Mouse (Mus musculus) hindbrain, embryonic 12.5 days (tissue): ENCODE data around the gene Lrmda. TPM values are rescaled to one million over a fixed set of nuclear protein-coding genes. Genes with fewer than 3 reads are reported as not detected.
A peak's percentile ranks its signal among the peaks of the same experiment; 100 is the strongest.

ENCODE experiments used
- ATAC-seq: fragments of 200-750 bp; cut with Nextera tagmentation; 2 replicates; pipeline ENCODE4 v1.8.0; 2017; ENCODE audit warnings: moderate TSS enrichment; ENCODE audit not compliant: low FRiP score
- H3K27ac ChIP-seq: fragments of 300-500 bp; sonication (generic); 2 replicates; pipeline ENCODE4 v1.5.1; 2016; ENCODE audit warnings: mild to moderate bottlenecking
- H3K27me3 ChIP-seq: fragments of 300-500 bp; sonication (generic); 2 replicates; pipeline ENCODE4 v1.6.1; 2016; ENCODE audit warnings: mild to moderate bottlenecking
- H3K36me3 ChIP-seq: fragments of 300-500 bp; sonication (generic); 2 replicates; pipeline ENCODE4 v1.6.1; 2016; ENCODE audit warnings: mild to moderate bottlenecking
- H3K4me1 ChIP-seq: fragments of 300-500 bp; sonication (generic); 2 replicates; pipeline ENCODE4 v1.6.1; 2016
- H3K4me2 ChIP-seq: fragments of 300-500 bp; sonication (generic); replicated peaks from 2 replicates; pipeline ENCODE4 v1.6.1; 2016; ENCODE audit warnings: mild to moderate bottlenecking
- H3K4me3 ChIP-seq: fragments of 300-500 bp; sonication (generic); 2 replicates; pipeline ENCODE4 v1.5.1; 2016; ENCODE audit warnings: mild to moderate bottlenecking
- H3K9ac ChIP-seq: fragments of 300-500 bp; sonication (generic); 2 replicates; pipeline ENCODE4 v1.6.1; 2016; ENCODE audit warnings: mild to moderate bottlenecking, moderate library complexity
- H3K9me3 ChIP-seq: fragments of 300-500 bp; sonication (generic); replicated peaks from 2 replicates; pipeline ENCODE4 v1.6.1; 2016; ENCODE audit warnings: mild to moderate bottlenecking
- WGBS: fragments of 180-500 bp; shearing (Covaris S2); methylation state at CpG from one replicate; pipeline ENCODE4 v1.1.7; 2016; 5-methylcytosine and 5-hydroxymethylcytosine counted together
- polyA plus RNA-seq: library from polyadenylated mRNA; unstranded; fragments of >200 nt; fragmentation: Nextera tagmentation; extraction: Ambion mirVana; gene quantifications from 2 replicates; pipeline ENCODE4 v1.2.1, GENCODE M21; 2016

Gene Lrmda
- polyA plus RNA-seq, 1 experiment from 2014 or later = 0.53 TPM

DNA sequence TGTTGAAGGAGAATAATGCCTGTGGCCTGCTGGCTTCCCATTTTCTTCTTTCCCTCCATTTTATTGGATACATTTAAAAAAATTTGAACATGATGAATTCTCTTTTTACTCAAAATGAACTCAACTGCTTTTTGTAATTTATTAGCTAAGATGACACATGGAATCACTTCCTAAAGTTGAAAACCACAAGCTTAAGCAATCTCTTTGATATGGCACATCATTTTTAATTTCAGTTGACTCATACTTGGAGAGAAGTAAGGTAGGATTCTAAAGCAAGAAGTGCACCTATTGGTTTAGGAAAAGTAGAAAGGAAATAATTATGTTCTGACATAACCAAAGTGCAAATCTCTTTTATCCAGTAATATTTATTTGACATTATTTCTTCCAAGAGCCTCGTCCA lies 992.5 kb downstream of the Lrmda start:
- 83% methylated on average over 1 of the region's 1 CpGs for WGBS
- no peaks in the 10 kb centered on the region for H3K27me3 ChIP-seq
- no peak overlapping the region for H3K4me2 ChIP-seq
- H3K36me3 ChIP-seq = no peaks in the 10 kb centered on the region
- H3K4me1 ChIP-seq = peaks cover 19% of the 10 kb centered on the region
- no peaks in the 10 kb centered on the region for H3K9me3 ChIP-seq
- no peak overlapping the region for H3K27ac ChIP-seq
- no peak for ATAC-seq
- H3K9ac ChIP-seq = no peak overlapping the region
- no peak overlapping the region for H3K4me3 ChIP-seq

- Histone ChIP-seq H3K4me3 (no peak overlapping the region), H3K27me3 (no peaks in the 10 kb centered on the region), H3K9me3 (no peaks in the 10 kb centered on the region), H3K9ac (no peak overlapping the region), H3K27ac (peak overlapping the region; percentile 78), H3K4me2 (0 out of 2 replicates have a peak overlapping the region, but pooled peaks have one; percentile 8), H3K4me1 (peaks cover 19% of the 10 kb centered on the region), H3K36me3 (no peaks in the 10 kb centered on the region)
- WGBS = 29% methylated on average over 2 of the region's 2 CpGs
- peak; percentile 32 for ATAC-seq
Measured at GRCm38 (mm10) chr14:23014747-23015286, 995.3 kb downstream of the Lrmda start.

DNA sequence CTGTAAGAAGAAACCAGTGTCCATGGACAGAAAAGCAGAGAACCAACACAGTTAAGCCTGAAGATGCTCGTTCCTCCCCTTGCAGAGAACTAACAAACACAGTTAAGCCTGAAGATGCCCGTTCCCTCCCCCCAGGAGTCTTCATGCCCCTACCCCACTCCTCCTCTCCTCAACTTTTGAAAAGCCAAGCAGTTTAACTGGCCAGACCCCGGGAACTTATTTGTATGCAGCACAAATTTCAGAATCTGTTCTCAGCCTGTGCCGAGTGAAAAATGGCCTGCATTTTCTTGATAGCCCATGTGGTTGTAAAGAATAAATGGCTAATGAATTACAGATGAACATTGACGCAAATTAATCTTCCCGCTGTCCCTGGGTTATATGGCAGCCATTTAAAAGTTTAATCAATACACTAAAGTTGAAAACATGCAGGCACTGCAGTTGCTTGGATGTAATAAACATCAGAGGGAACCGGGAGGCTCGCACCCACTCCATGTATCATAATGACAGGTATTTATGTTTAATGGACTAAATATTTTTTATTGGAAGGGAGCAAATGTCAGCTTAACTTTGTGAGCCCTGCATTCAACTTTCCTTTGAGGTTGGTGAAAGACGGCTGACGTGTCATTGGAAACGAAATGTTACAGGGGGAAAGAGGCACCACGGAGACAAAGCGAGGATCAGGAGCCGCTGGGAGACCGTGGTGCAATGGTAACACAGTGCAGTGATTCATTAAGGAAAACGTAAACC lies 996.0 kb downstream of the Lrmda start:
- Histone ChIP-seq H3K4me2 (peak overlapping the region; percentile 8; the same call in 1 of the 2 replicates), H3K4me1 (peaks cover 19% of the 10 kb centered on the region), H3K27me3 (no peaks in the 10 kb centered on the region), H3K36me3 (no peaks in the 10 kb centered on the region), H3K9ac (no peak overlapping the region), H3K4me3 (no peak overlapping the region), H3K27ac (peak overlapping the region; percentile 78), H3K9me3 (no peaks in the 10 kb centered on the region)
- WGBS = 39% methylated on average over 16 of the region's 16 CpGs
- ATAC-seq = peak; percentile 78

DNA sequence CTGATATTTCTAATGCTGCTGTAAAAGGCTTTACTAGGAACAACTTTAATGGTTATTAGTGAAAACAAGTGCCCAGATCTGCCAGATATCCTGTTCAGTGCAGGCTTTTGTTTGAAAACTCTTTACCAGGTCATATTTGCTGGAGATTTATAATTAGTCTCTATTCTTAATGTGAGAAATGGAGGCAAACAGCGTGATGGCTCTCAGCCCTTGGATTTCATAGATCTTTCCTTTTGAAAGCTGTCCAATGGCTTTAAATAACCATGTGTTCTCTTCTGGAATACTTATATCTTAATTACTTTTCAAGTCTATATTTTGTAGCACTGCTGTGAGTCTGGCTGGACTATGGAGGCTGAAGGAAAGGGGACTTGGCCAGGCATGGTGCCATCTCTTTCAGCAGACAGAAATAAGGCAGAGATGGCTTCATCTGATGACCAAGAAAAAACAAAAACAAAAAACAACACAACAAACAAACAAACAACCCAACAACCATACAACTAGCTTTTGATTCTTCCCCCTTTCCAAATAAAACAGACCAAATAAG lies 996.6 kb downstream of the Lrmda start:
- Histone ChIP-seq H3K4me3 (no peak overlapping the region), H3K27ac (peak overlapping the region; percentile 2), H3K4me1 (peaks cover 19% of the 10 kb centered on the region), H3K4me2 (no peak overlapping the region; the same call in 1 of the 2 replicates), H3K9me3 (no peaks in the 10 kb centered on the region), H3K9ac (no peak overlapping the region), H3K36me3 (no peaks in the 10 kb centered on the region), H3K27me3 (no peaks in the 10 kb centered on the region)
- WGBS = 66% methylated on average over 1 of the region's 1 CpGs
- no peak for ATAC-seq

GRCm38 (mm10) chr14:23041002-23041401 lies 1021.5 kb downstream of the Lrmda start:
- 75% methylated on average over 7 of the region's 7 CpGs for WGBS
- H3K9me3 ChIP-seq = no peaks in the 10 kb centered on the region
- no peak overlapping the region for H3K27ac ChIP-seq
- H3K4me2 ChIP-seq = no peak overlapping the region
- no peak overlapping the region for H3K4me3 ChIP-seq
- H3K27me3 ChIP-seq = peaks cover 3% of the 10 kb centered on the region; the same call in 1 of the 2 replicates
- H3K4me1 ChIP-seq = peaks cover 3% of the 10 kb centered on the region; the same call in 1 of the 2 replicates
- no peak for ATAC-seq
- no peak overlapping the region for H3K9ac ChIP-seq
- no peaks in the 10 kb centered on the region for H3K36me3 ChIP-seq

DNA sequence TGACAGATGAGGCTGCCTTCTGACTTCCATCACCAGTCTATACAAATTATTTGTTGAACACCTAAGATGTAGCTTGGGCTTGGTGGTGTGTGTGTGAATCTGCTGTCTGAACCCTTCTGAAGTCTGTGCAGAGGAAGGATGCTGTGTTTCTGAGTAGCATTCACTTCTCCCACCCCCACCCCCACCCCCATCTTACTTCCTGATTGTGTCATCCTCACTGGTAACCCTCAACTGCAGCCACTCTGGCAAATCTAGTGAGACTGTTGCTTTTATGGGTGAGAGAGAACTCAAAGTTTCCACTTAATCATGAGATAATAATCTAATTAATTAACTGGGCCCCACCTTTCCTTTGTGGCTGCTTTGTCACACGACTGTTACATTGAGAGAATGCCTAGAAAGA lies 1025.8 kb downstream of the Lrmda start:
- H3K9me3 ChIP-seq = no peaks in the 10 kb centered on the region
- H3K9ac ChIP-seq = no peak overlapping the region
- H3K4me3 ChIP-seq = no peak overlapping the region
- no peak overlapping the region for H3K27ac ChIP-seq
- H3K36me3 ChIP-seq = no peaks in the 10 kb centered on the region
- no peak for ATAC-seq
- peaks cover 3% of the 10 kb centered on the region; the same call in 1 of the 2 replicates for H3K4me1 ChIP-seq
- H3K4me2 ChIP-seq = no peak overlapping the region
- H3K27me3 ChIP-seq = peaks cover 3% of the 10 kb centered on the region; the same call in 1 of the 2 replicates
- 45% methylated on average over 1 of the region's 1 CpGs for WGBS

- Histone ChIP-seq H3K4me2 (no peak overlapping the region), H3K27ac (no peak overlapping the region), H3K36me3 (no peaks in the 10 kb centered on the region), H3K4me1 (no peaks in the 10 kb centered on the region), H3K27me3 (peaks cover 3% of the 10 kb centered on the region; the same call in 1 of the 2 replicates), H3K4me3 (no peak overlapping the region), H3K9ac (no peak overlapping the region), H3K9me3 (no peaks in the 10 kb centered on the region)
- ATAC-seq = 0 out of 2 replicates have a peak, but pooled peaks have one; percentile 48
- 21% methylated on average over 4 of the region's 4 CpGs for WGBS
Measured at GRCm38 (mm10) chr14:23046330-23046729, 1026.8 kb downstream of the Lrmda start.

GRCm38 (mm10) chr14:23051441-23051840 lies 1031.9 kb downstream of the Lrmda start:
- no peak overlapping the region for H3K4me3 ChIP-seq
- peaks cover 8% of the 10 kb centered on the region for H3K4me1 ChIP-seq
- whole genome bisulfite sequencing = 72% methylated on average over 7 of the region's 7 CpGs
- no peak overlapping the region for H3K4me2 ChIP-seq
- no peak overlapping the region for H3K9ac ChIP-seq
- no peaks in the 10 kb centered on the region; the same call in 1 of the 2 replicates for H3K27me3 ChIP-seq
- H3K36me3 ChIP-seq = no peaks in the 10 kb centered on the region
- H3K27ac ChIP-seq = no peak overlapping the region
- H3K9me3 ChIP-seq = no peaks in the 10 kb centered on the region
- no peak for ATAC-seq

- H3K27ac ChIP-seq = no peak overlapping the region
Measured at GRCm38 (mm10) chr14:23052833-23053592, 1033.5 kb downstream of the Lrmda start.

DNA sequence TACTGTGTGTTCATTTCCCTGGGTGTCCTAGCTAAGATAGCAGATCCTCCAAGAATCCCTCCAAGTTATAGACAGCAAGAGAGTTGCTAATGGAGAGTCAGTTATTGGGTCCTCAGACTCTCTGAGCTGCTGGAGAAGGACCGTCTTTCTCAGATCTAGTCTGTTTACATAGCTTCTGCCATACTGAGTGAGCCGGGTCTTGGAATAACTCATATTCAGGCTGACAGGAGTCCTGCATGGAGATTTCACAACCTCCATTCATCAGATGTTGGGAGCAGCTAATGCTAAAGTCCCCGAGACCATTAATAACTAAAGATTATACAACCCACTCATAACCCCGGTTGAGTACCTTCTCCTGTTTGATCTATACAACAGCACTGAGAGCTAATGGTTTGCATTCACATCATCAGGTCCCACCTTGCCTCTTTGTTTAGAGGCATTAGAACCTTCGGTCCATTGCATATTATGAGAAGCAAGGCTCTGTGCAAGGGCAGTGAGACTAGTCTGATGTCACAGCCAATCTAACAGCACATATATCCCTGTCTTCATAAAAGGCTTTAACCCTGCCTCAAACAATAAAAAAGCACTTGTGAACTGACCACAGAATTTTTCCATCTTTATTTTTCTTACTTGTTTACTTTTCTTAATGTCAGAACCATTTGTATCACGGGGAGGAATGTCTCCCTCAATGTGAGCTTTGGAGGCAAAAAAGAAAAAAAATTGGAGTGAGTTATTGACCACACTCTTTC lies 1037.9 kb downstream of the Lrmda start:
- H3K27ac ChIP-seq = no peak overlapping the region
- 91% methylated on average over 6 of the region's 6 CpGs for WGBS
- H3K9ac ChIP-seq = no peak overlapping the region
- H3K27me3 ChIP-seq = no peaks in the 10 kb centered on the region
- H3K4me3 ChIP-seq = no peak overlapping the region
- H3K4me1 ChIP-seq = peaks cover 8% of the 10 kb centered on the region
- no peaks in the 10 kb centered on the region for H3K36me3 ChIP-seq
- no peaks in the 10 kb centered on the region for H3K9me3 ChIP-seq
- ATAC-seq = no peak
- H3K4me2 ChIP-seq = no peak overlapping the region

More at GRCm38 (mm10) chr14:23052833-23053592, 1033.5 kb downstream of the Lrmda start:
- Histone ChIP-seq H3K36me3 (no peaks in the 10 kb centered on the region), H3K27me3 (no peaks in the 10 kb centered on the region; the same call in 1 of the 2 replicates), H3K9me3 (no peaks in the 10 kb centered on the region), H3K4me1 (peaks cover 8% of the 10 kb centered on the region), H3K4me3 (no peak overlapping the region), H3K4me2 (no peak overlapping the region), H3K9ac (no peak overlapping the region)
- ATAC-seq = no peak
- WGBS = 50% methylated on average over 11 of the region's 11 CpGs

GRCm38 (mm10) chr14:23057987-23058386 lies 1038.5 kb downstream of the Lrmda start:
- Histone ChIP-seq H3K9ac (no peak overlapping the region), H3K27me3 (no peaks in the 10 kb centered on the region), H3K27ac (no peak overlapping the region), H3K4me3 (no peak overlapping the region), H3K36me3 (no peaks in the 10 kb centered on the region), H3K9me3 (no peaks in the 10 kb centered on the region), H3K4me1 (peaks cover 3% of the 10 kb centered on the region), H3K4me2 (no peak overlapping the region)
- WGBS = 94% methylated on average over 2 of the region's 2 CpGs
- no peak for ATAC-seq
